Mouse (Mus musculus): Measurements from ENCODE around the gene Gm3476. TPM values are rescaled to one million over a fixed set of nuclear protein-coding genes. Genes with fewer than 3 reads are reported as not detected.

The Gm3476 gene
- total RNA-seq (2023): not detected

GRCm38 (mm10) chr14:6125707-6126106 lies at the start of gene Gm3476:
Gene Gm3476 (minus strand): TSS chr14:6125807.

GRCm38 (mm10) chr14:6108272-6108925 lies 17.2 kb downstream of the Gm3476 start, which contains the start of gene Gm3468:
Gene Gm3468 (minus strand): TSS chr14:6108665.

GRCm38 (mm10) chr14:6093842-6094241 lies 31.8 kb downstream of the Gm3476 start, which contains the start of gene Gm8206:
Gene Gm8206 (minus strand): TSS chr14:6093942.

GRCm38 (mm10) chr14:6058167-6058566 lies 67.4 kb downstream of the Gm3476 start, which contains the start of gene Gm6337:
Gene Gm6337 (minus strand): TSS chr14:6058267.

Other genes with a start within 250 kb of the Gm3476 start
- gene Gm8237, start 245.4 kb downstream of the Gm3476 start, total RNA-seq (2023): not detected
- not detected for gene Gm3248, start 164.1 kb downstream of the Gm3476 start, total RNA-seq (2023)
- not detected for gene Gm3453, start 146.7 kb downstream of the Gm3476 start, total RNA-seq (2023)
- not detected for gene Gm6337, start 67.5 kb downstream of the Gm3476 start, total RNA-seq (2023)
- not detected for gene Gm8206, start 31.9 kb downstream of the Gm3476 start, total RNA-seq (2023)
- gene Gm3468, start 17.1 kb downstream of the Gm3476 start, total RNA-seq (2023): not detected
- gene Gm21560, start 93.5 kb upstream of the Gm3476 start, total RNA-seq (2023): not detected
- gene Gm3411, start 161.4 kb upstream of the Gm3476 start, total RNA-seq (2023): not detected
- not detected for gene Gm21103, start 179.0 kb upstream of the Gm3476 start, total RNA-seq (2023)
- not detected for gene Gm3618, start 217.9 kb upstream of the Gm3476 start, total RNA-seq (2023)

Measured in CD4-positive naive resting alpha-beta T cell, adult 76 days (primary cell).